Mouse (Mus musculus): Measurements from ENCODE around the gene Glis1. TPM values are rescaled to one million over a fixed set of nuclear protein-coding genes. Genes with fewer than 3 reads are reported as not detected.

Gene Glis1
- polyA plus RNA-seq, 1 experiment from 2014 or later = 5.9 TPM

DNA sequence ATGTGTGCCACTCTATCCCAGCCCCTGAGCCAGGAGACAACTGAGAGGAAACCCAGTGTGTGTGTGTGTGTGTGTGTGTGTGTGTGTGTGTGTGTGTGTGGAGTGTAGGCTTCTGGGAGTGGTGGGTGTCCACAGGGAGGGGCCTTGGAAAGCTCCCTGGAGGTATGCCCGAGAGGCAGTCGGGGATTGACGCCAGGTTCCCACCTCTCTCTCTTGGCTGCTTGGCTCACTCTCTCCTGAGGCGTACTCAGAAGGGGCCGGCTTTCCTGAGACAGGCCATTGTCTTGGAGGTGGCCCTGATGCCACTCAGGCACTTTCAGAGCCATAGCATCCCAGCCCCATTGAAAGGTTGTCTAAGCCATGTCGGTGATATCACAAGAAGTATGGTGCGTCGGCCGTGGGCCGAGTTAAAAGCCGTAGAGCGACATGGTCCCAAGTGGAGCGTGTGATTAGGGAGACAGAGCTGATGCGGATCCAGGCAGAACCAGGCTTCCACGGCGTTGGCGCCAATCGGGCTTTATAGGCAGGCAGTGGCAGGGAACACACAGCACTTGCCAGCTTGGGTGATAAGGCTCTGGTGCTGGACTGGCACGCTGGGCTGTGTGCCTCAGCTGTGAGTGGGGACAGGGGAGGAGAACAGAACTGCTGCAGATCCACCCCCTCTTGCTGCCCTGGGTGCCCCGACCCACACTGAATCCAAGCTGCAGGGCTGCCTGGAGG, 54.9 kb downstream of the Glis1 start:
- H3K4me1 ChIP-seq = no peaks in the 10 kb centered on the region

DNA sequence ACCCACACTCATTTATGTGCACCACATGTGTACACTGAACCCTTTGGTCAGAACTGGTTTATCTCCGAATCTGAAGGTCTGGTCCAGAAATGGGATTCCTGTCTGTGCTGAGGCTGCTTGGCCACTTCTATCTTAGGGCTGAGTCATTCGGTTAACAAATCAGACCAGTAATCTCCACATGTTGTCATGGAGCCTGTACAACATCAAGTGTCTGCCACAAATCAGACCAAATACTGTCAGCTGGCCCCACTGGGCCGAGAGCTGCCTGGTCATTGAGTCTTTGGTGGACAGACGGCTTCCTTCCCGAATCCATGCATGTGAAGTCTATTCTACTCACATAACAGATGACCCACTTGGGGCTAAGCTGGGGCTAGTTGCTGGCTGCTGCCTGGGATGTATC, 58.6 kb downstream of the Glis1 start:
- H3K4me3 ChIP-seq = no peak overlapping the region
- H3K27me3 ChIP-seq = peaks cover 6% of the 10 kb centered on the region; the same call in 1 of the 2 replicates
- H3K27ac ChIP-seq = no peak overlapping the region
- no peaks in the 10 kb centered on the region for H3K36me3 ChIP-seq
- ATAC-seq (ENCODE audit: low FRiP score) = no peak
- no peak overlapping the region for H3K9ac ChIP-seq
- H3K4me2 ChIP-seq (replicated peaks) = no peak overlapping the region
- no peaks in the 10 kb centered on the region for H3K9me3 ChIP-seq (replicated peaks)
- WGBS = 76% methylated on average over 5 of the region's 5 CpGs
- 0 out of 2 replicates have a peak, but pooled peaks cover 4% of the 10 kb centered on the region for H3K4me1 ChIP-seq

More for the DNA sequence above, 54.9 kb downstream of the Glis1 start:
- Histone ChIP-seq H3K9me3 (replicated peaks) (no peaks in the 10 kb centered on the region), H3K27ac (no peak overlapping the region), H3K36me3 (no peaks in the 10 kb centered on the region), H3K4me3 (no peak overlapping the region), H3K4me2 (replicated peaks) (no peak overlapping the region), H3K27me3 (no peaks in the 10 kb centered on the region), H3K9ac (no peak overlapping the region)
- no peak for ATAC-seq (ENCODE audit: low FRiP score)
- 85% methylated on average over 19 of the region's 20 CpGs for WGBS

- Histone ChIP-seq H3K9me3 (replicated peaks) (no peaks in the 10 kb centered on the region), H3K27ac (no peak overlapping the region), H3K4me1 (0 out of 2 replicates have a peak, but pooled peaks cover 4% of the 10 kb centered on the region), H3K27me3 (peaks cover 6% of the 10 kb centered on the region; the same call in 1 of the 2 replicates), H3K9ac (no peak overlapping the region), H3K36me3 (no peaks in the 10 kb centered on the region), H3K4me2 (replicated peaks) (no peak overlapping the region), H3K4me3 (no peak overlapping the region)
- WGBS = 66% methylated on average over 9 of the region's 9 CpGs
- ATAC-seq (ENCODE audit: low FRiP score) = no peak
These were observed 61.5 kb downstream of the Glis1 start for GRCm38 (mm10) chr4:107495751-107496430.

DNA sequence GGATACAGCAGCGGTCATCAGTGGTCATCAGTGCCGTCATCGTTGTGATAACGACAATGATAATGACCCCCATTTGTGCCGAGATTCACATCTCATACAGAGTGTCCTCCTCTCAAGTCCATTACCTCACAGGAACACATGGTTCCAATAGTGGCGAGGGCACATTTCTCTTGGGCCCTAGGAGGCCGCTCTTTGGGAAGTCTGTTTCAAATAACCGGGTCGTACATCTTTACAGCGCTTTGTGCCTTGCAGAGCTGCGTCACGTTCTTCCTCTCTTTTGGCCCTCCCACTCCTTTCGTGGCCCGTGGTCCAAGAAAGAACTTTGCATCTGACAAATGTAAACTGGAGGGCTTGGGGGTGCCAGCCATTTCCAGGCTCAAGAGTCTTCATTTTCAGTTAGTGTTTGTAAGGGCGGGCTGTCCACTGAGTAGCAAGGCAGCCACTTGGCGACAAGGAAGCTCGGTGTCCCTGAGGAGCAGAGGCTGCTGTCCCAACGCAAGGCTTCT, 63.1 kb downstream of the Glis1 start:
- WGBS = 74% methylated on average over 18 of the region's 18 CpGs
- 0 out of 2 replicates have a peak, but pooled peaks cover 9% of the 10 kb centered on the region for H3K4me1 ChIP-seq
- H3K9ac ChIP-seq = no peak overlapping the region

DNA sequence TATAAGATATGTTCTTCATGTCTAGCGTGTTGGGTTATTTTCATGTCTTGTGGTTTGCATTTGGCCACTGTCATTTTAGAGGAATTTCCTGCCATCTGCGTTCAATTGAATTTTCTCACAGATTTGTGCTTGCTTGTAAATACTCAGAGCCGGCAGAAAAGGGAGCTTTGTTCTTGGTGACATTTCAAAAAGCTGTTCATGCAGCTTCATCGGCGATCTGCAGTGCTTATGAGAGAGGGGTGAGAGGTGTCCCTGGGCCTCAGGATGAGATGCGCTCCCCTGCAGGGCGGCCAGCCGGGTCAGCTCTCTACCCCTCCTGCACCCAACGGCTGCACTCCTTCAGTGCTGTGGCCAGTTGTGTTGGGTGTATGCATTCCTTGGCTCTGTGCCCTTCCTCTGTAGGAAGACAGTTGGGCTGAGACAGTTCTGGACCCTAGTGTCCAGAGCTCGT, 68.2 kb downstream of the Glis1 start:
- 65% methylated on average over 10 of the region's 10 CpGs for WGBS
- Histone ChIP-seq H3K4me3 (no peak overlapping the region), H3K27me3 (no peaks in the 10 kb centered on the region), H3K9ac (no peak overlapping the region), H3K36me3 (no peaks in the 10 kb centered on the region), H3K4me1 (0 out of 2 replicates have a peak, but pooled peaks cover 8% of the 10 kb centered on the region), H3K9me3 (replicated peaks) (no peaks in the 10 kb centered on the region), H3K4me2 (replicated peaks) (no peak overlapping the region), H3K27ac (0 out of 2 replicates have a peak overlapping the region, but pooled peaks have one; percentile 32)
- ATAC-seq (ENCODE audit: low FRiP score) = no peak

More for the DNA sequence above, 63.1 kb downstream of the Glis1 start:
- peaks cover 6% of the 10 kb centered on the region; the same call in 1 of the 2 replicates for H3K27me3 ChIP-seq
- no peaks in the 10 kb centered on the region for H3K9me3 ChIP-seq (replicated peaks)
- no peak overlapping the region for H3K4me3 ChIP-seq
- H3K27ac ChIP-seq = no peak overlapping the region
- no peak for ATAC-seq (ENCODE audit: low FRiP score)
- no peaks in the 10 kb centered on the region for H3K36me3 ChIP-seq
- H3K4me2 ChIP-seq (replicated peaks) = no peak overlapping the region

DNA sequence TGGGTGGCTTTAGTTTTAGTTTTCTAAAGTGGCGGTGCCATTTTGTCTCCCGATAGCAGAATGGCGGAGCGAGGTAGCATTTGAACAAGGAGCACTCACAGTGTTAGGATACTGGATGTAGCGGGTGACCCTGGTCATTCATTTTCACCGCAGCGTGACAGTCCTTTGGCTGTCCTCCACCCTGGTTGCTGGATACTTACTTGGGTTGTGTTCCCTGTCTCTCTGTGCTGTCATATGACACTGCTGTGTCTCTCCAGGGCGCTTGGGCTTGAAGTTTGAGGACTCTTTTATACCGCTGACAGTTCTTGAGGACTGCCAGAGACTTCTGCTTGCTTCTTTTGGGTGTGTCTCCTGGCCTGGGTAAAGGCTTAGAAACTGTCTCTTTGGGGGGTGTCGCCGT, 80.6 kb downstream of the Glis1 start:
- no peaks in the 10 kb centered on the region for H3K9me3 ChIP-seq (replicated peaks)
- no peak for ATAC-seq (ENCODE audit: low FRiP score)
- no peaks in the 10 kb centered on the region for H3K27me3 ChIP-seq
- no peaks in the 10 kb centered on the region for H3K36me3 ChIP-seq
- H3K9ac ChIP-seq = no peak overlapping the region
- no peak overlapping the region for H3K4me3 ChIP-seq
- 90% methylated on average over 11 of the region's 11 CpGs for WGBS
- no peak overlapping the region for H3K4me2 ChIP-seq (replicated peaks)
- no peak overlapping the region for H3K27ac ChIP-seq
- no peaks in the 10 kb centered on the region for H3K4me1 ChIP-seq

- Histone ChIP-seq H3K27ac (no peak overlapping the region), H3K4me2 (replicated peaks) (no peak overlapping the region), H3K36me3 (no peaks in the 10 kb centered on the region), H3K4me3 (no peak overlapping the region), H3K27me3 (no peaks in the 10 kb centered on the region), H3K9ac (no peak overlapping the region), H3K4me1 (no peaks in the 10 kb centered on the region), H3K9me3 (replicated peaks) (no peaks in the 10 kb centered on the region)
- WGBS = 91% methylated on average over 7 of the region's 7 CpGs
- no peak for ATAC-seq (ENCODE audit: low FRiP score)
These were observed 81.2 kb downstream of the Glis1 start for GRCm38 (mm10) chr4:107515626-107516025.

GRCm38 (mm10) chr4:107518766-107519165, 84.4 kb downstream of the Glis1 start:
- H3K4me3 ChIP-seq = no peak overlapping the region
- H3K27me3 ChIP-seq = no peaks in the 10 kb centered on the region
- WGBS = 90% methylated on average over 11 of the region's 11 CpGs
- no peak overlapping the region for H3K27ac ChIP-seq
- H3K9me3 ChIP-seq (replicated peaks) = no peaks in the 10 kb centered on the region
- H3K36me3 ChIP-seq = no peaks in the 10 kb centered on the region
- no peak overlapping the region for H3K9ac ChIP-seq
- no peak overlapping the region for H3K4me2 ChIP-seq (replicated peaks)
- no peak for ATAC-seq (ENCODE audit: low FRiP score)
- peaks cover 6% of the 10 kb centered on the region; the same call in 1 of the 2 replicates for H3K4me1 ChIP-seq

DNA sequence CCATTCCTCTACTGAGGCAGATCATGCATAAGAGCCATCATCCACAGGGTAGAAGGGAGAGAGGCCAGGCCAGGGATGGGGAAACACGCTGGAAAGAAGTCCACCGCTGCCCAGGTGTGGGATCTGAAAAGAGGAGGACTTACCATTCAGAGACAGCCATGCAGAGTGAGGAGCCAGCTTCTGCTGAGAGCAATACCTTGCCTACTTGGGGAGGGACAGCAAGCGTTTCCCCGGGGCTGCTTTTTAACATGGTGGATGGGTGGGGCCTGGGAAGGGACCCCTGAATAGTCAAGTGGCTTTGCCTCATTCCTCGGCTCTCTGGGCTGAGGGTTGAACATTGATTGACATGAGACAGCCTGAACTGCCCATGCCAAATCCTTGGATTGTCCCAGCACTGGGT, 85.7 kb downstream of the Glis1 start:
- ATAC-seq (ENCODE audit: low FRiP score) = no peak
- no peak overlapping the region for H3K4me3 ChIP-seq
- WGBS = 82% methylated on average over 5 of the region's 5 CpGs

GRCm38 (mm10) chr4:107520816-107521215, 86.4 kb downstream of the Glis1 start:
- no peak for ATAC-seq (ENCODE audit: low FRiP score)
- H3K27ac ChIP-seq = no peak overlapping the region; the same call in 1 of the 2 replicates
- H3K4me1 ChIP-seq = peaks cover 6% of the 10 kb centered on the region; the same call in 1 of the 2 replicates
- H3K36me3 ChIP-seq = no peaks in the 10 kb centered on the region
- H3K9ac ChIP-seq = no peak overlapping the region
- no peak overlapping the region for H3K4me2 ChIP-seq (replicated peaks)
- H3K27me3 ChIP-seq = no peaks in the 10 kb centered on the region
- no peaks in the 10 kb centered on the region for H3K9me3 ChIP-seq (replicated peaks)
- WGBS = 24% methylated on average over 4 of the region's 5 CpGs
- H3K4me3 ChIP-seq = no peak overlapping the region

More for the DNA sequence above, 85.7 kb downstream of the Glis1 start:
- Histone ChIP-seq H3K4me1 (peaks cover 6% of the 10 kb centered on the region; the same call in 1 of the 2 replicates), H3K36me3 (no peaks in the 10 kb centered on the region), H3K4me2 (replicated peaks) (no peak overlapping the region), H3K27ac (no peak overlapping the region), H3K9ac (no peak overlapping the region), H3K27me3 (no peaks in the 10 kb centered on the region), H3K9me3 (replicated peaks) (no peaks in the 10 kb centered on the region)

- 55% methylated on average over 11 of the region's 11 CpGs for WGBS
These were observed 89.3 kb downstream of the Glis1 start for GRCm38 (mm10) chr4:107523607-107524151.

DNA sequence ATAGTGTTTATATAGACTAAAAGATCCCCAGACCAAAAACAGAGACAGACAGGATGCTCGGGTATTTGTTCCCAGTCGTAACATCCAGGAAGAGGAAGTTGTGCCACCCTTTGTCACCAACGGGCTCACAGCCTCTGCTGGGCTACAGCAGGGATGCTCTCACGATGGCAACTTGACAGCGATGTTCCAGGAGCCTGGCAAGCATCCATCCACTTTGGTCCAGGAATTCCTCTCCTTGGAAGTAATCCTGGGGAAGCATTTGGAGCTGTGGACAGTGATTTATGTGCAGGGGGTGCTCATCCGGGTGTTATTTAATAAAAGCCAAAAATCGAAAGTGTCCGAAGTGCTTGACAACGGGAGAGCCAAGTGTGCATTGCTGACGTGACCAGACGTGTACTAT, 100.7 kb downstream of the Glis1 start:
- Histone ChIP-seq H3K9me3 (replicated peaks) (no peaks in the 10 kb centered on the region), H3K27me3 (no peaks in the 10 kb centered on the region), H3K27ac (no peak overlapping the region), H3K4me2 (replicated peaks) (no peak overlapping the region), H3K9ac (no peak overlapping the region), H3K36me3 (no peaks in the 10 kb centered on the region), H3K4me1 (peaks cover 17% of the 10 kb centered on the region), H3K4me3 (no peak overlapping the region)
- ATAC-seq (ENCODE audit: low FRiP score) = no peak
- WGBS = 84% methylated on average over 11 of the region's 11 CpGs

More at GRCm38 (mm10) chr4:107523607-107524151, 89.3 kb downstream of the Glis1 start:
- Histone ChIP-seq H3K9ac (no peak overlapping the region), H3K27ac (no peak overlapping the region), H3K9me3 (replicated peaks) (no peaks in the 10 kb centered on the region), H3K4me2 (replicated peaks) (no peak overlapping the region), H3K4me1 (peaks cover 6% of the 10 kb centered on the region; the same call in 1 of the 2 replicates), H3K36me3 (no peaks in the 10 kb centered on the region), H3K4me3 (no peak overlapping the region), H3K27me3 (no peaks in the 10 kb centered on the region)
- no peak for ATAC-seq (ENCODE audit: low FRiP score)

Measured in hindbrain, embryonic 12.5 days (tissue).